Mouse (Mus musculus) hindbrain, embryonic 10.5 days (tissue): ENCODE data around the gene Arl5c. TPM values are rescaled to one million over a fixed set of nuclear protein-coding genes. Genes with fewer than 3 reads are reported as not detected.
A peak's percentile ranks its signal among the peaks of the same experiment; 100 is the strongest.

Experiments
- DNase-seq: peaks from one replicate; pipeline ENCODE4 v3.0.0-alpha.2; 2017; ENCODE audit warnings: low spot score
- H3K27ac ChIP-seq: fragments of 300-500 bp; sonication (generic); 2 replicates; pipeline ENCODE4 v1.5.1; 2016; ENCODE audit warnings: mild to moderate bottlenecking, moderate library complexity
- H3K27me3 ChIP-seq: fragments of 300-500 bp; sonication (generic); 2 replicates; pipeline ENCODE4 v1.6.1; 2016; ENCODE audit warnings: mild to moderate bottlenecking; ENCODE audit not compliant: poor library complexity, insufficient read depth, severe bottlenecking
- H3K36me3 ChIP-seq: fragments of 300-500 bp; sonication (generic); 2 replicates; pipeline ENCODE4 v1.6.1; 2016; ENCODE audit warnings: mild to moderate bottlenecking, moderate library complexity
- H3K4me1 ChIP-seq: fragments of 300-500 bp; sonication (generic); replicated peaks from 2 replicates; pipeline ENCODE4 v1.6.1; 2016; ENCODE audit warnings: mild to moderate bottlenecking
- H3K4me3 ChIP-seq: fragments of 300-500 bp; sonication (generic); 2 replicates; pipeline ENCODE4 v1.5.1; 2016; ENCODE audit warnings: mild to moderate bottlenecking, moderate library complexity
- H3K9me3 ChIP-seq: fragments of 300-500 bp; sonication (generic); 2 replicates; pipeline ENCODE4 v1.6.1; 2016; ENCODE audit warnings: mild to moderate bottlenecking, moderate library complexity
- WGBS: fragments of 180-500 bp; shearing (Covaris S2); methylation state at CpG from one replicate; pipeline ENCODE4 v1.1.7; 2016; 5-methylcytosine and 5-hydroxymethylcytosine counted together
- polyA plus RNA-seq: library from polyadenylated mRNA; unstranded; fragments of >200 nt; fragmentation: Nextera tagmentation; extraction: Ambion mirVana; gene quantifications from 2 replicates; pipeline ENCODE4 v1.2.1, GENCODE M21; 2016

Gene Arl5c
- 13.3 and 16.2 TPM in 2 replicates for polyA plus RNA-seq

DNA sequence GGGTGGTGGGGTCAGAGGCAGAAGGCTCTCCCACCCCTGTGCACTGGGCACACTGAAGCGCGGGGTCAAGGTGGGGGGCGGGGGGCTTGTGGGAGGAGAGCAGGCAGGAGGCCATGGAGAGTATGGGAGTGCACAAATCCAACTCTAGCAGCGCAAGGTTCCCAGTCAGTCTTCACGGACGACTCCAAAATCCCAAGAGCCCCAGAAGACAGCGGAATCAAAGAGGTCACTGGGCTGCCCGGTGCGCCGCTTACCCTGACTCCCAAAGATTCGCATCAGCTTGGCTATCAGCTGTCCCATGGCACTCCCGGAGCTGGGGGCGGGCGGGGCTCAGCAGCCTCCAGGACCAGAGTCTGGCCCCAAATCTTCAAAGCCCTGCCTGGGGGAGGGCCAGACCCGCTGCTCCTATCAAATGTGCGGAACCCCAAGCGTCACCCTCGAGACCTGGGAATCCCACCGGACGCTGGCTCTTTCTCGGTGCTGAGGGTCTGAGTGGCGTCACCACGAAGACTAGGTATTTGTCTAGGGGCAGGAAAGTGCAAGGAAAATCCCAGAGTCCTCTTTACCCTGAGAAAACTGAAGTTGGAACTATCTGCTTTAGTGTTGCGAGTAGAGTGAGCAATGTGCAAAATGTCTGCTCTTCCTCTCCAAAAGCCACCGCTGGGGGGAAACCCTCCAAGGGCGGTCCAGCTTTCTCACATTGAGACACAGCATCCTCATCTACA is at the start of gene Arl5c:
Gene Arl5c, minus strand, starts transcription at position 618 of the 725 bp plus-strand sequence.
- peak within 1 kb of the TSS; percentile 78 for H3K27ac ChIP-seq
- under 1% methylated on average over 26 of the region's 26 CpGs for WGBS
- peaks cover 41% of the 10 kb centered on the region for H3K27me3 ChIP-seq
- peak within 1 kb of the TSS; percentile 63 for H3K4me3 ChIP-seq
- H3K4me1 ChIP-seq, result peaks cover 34% of the 10 kb centered on the region
- no peaks in the 10 kb centered on the region for H3K36me3 ChIP-seq
- peak; percentile 64 for DNase-seq
- H3K9me3 ChIP-seq, result no peaks in the 10 kb centered on the region

DNA sequence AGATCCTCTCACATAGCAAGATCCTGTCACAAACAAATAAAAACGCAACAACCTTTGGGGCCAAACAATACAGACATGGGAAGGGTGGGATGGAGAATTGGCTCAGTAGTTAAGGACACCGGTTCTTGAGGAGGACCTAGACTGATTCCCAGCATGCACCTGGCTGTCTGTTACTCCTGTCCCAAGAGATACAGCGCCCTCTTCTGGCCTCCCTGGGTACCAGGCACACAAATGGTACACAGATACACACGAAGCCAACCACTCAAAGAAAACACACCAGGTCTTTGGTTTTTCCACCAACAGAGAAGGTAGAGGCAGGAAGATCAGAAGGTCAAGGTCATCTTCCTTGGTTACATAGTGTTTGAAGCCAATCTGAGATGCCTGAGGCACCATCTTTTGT is 49.6 kb upstream of the Arl5c start:
- WGBS, result 69% methylated on average over 4 of the region's 4 CpGs
- H3K27me3 ChIP-seq, result peaks cover 45% of the 10 kb centered on the region
- no peak for DNase-seq
- no peaks in the 10 kb centered on the region for H3K36me3 ChIP-seq
- H3K4me3 ChIP-seq, result no peak overlapping the region
- peaks cover 22% of the 10 kb centered on the region for H3K4me1 ChIP-seq
- H3K9me3 ChIP-seq, result no peaks in the 10 kb centered on the region
- H3K27ac ChIP-seq, result no peak overlapping the region

DNA sequence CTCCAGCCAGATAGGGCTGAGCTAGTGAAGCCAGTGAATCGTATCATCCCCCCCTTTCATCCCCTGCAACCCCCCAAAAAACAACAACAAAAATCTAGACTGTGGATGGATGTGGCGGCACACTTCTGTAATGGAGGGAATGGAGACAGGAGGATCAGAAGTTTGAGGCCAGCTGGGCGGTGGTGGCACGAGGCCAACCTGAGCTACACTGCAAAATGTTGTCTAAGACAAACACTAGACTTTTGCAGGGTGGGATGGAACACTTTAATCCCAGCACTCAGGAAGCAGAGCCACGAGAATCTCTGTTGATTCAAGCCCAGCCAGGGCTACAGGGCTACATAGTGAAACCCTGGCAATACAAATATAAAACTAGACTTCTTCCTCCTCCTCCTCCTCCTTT is 48.1 kb upstream of the Arl5c start:
- peaks cover 13% of the 10 kb centered on the region; the same call in 1 of the 2 replicates for H3K4me1 ChIP-seq
- peaks cover 38% of the 10 kb centered on the region for H3K27me3 ChIP-seq
- DNase-seq, result no peak
- no peaks in the 10 kb centered on the region for H3K36me3 ChIP-seq
- H3K9me3 ChIP-seq, result no peaks in the 10 kb centered on the region
- WGBS, result 85% methylated on average over 5 of the region's 5 CpGs
- no peak overlapping the region for H3K4me3 ChIP-seq
- no peak overlapping the region for H3K27ac ChIP-seq

DNA sequence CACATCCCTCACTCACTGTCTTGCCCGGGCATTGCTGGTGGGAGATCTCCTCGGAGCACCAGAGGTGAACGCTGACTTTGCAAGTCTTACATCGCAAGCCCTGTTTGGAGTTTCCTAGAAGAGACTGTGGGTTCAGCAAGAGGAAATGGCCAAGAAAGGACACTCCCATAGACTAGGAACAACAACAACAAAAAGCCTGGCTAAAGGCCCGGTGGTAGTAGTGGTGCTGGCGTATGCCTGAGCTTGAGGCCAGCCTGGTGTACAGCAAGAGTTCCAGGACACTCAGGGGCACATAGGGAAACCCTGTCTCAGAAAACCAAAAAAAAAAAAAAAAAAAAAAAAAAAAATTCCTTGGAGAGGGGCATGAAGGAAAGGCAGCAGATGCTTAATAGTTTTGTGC is 46.8 kb upstream of the Arl5c start:
- H3K27me3 ChIP-seq, result peaks cover 33% of the 10 kb centered on the region
- H3K27ac ChIP-seq, result no peak overlapping the region
- 93% methylated on average over 6 of the region's 6 CpGs for WGBS

DNA sequence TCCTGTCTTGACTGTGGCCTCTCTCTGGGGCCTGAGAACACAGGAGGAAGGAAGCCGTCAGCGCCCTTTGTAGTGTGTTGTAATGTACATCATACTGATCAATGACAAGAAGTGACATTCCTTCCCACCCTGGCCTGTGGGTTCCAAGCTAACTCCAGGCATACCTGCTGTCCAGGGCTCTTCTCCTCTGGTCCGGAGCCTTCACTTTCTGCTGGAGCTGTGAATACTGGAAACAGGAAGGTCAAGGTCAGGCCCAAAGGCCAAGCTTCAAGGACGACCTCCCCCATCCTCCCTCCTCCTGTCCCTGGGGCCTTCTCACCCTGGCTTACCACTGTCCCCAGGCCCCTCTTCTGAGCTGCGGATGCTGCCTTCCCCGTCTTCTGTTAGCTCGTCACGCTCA is 45.0 kb upstream of the Arl5c start:
- H3K27me3 ChIP-seq, result peaks cover 46% of the 10 kb centered on the region
- whole genome bisulfite sequencing, result 68% methylated on average over 8 of the region's 8 CpGs
- H3K4me1 ChIP-seq, result peaks cover 29% of the 10 kb centered on the region
- no peak overlapping the region for H3K27ac ChIP-seq
- H3K4me3 ChIP-seq, result no peak overlapping the region
- H3K9me3 ChIP-seq, result no peaks in the 10 kb centered on the region
- H3K36me3 ChIP-seq, result no peaks in the 10 kb centered on the region
- DNase-seq, result no peak

More for the DNA sequence above, 46.8 kb upstream of the Arl5c start:
- no peak overlapping the region for H3K4me3 ChIP-seq
- no peaks in the 10 kb centered on the region for H3K9me3 ChIP-seq
- H3K4me1 ChIP-seq, result peaks cover 18% of the 10 kb centered on the region; the same call in 1 of the 2 replicates
- DNase-seq, result no peak
- no peaks in the 10 kb centered on the region for H3K36me3 ChIP-seq

DNA sequence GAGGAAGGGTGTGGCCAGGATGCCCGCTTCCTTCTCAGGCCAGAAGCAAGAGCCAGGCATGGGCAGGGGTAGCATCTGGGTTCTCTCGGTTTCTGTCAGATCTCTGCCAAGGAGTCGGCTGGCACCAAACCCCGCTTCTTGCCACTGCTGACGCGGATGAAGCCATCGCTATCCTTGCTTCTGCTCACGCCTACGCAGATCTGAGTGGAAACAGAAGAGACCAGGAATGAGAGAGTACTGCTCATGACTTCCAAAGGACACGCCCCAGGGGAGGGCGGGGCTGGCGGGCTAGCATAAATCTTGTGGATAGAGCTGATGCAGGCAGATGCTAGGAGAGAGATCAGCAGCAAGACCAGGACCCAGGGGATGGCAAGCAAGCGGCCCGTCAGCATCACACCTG is 41.9 kb upstream of the Arl5c start:
- 61% methylated on average over 14 of the region's 14 CpGs for WGBS
- H3K4me1 ChIP-seq, result peaks cover 41% of the 10 kb centered on the region
- no peaks in the 10 kb centered on the region for H3K36me3 ChIP-seq
- H3K27me3 ChIP-seq, result peaks cover 48% of the 10 kb centered on the region
- DNase-seq, result no peak
- H3K27ac ChIP-seq, result no peak overlapping the region
- H3K4me3 ChIP-seq, result no peak overlapping the region
- no peaks in the 10 kb centered on the region for H3K9me3 ChIP-seq

DNA sequence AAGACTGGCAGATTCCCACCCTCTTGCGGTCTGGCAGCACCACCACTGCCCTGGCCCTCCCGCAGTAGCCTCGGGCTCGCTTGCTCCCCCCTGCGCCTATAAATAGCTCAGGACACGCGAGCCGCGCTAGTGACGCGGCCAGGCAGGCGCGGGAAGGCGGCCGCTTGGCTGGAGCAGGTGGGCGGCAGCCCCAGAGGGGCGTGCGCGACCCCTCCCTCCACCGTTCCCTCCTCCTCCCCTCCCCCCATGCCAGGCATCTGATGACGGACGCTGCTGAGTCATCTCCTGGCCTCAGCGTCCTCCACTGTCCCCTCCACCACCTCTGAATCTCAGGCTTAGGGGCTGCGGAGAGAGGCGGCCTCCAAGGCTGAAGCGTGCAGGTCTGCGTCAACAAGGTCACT is 40.0 kb upstream of the Arl5c start:
- 1% methylated on average over 27 of the region's 27 CpGs for WGBS
- peak overlapping the region; percentile 74 for H3K27ac ChIP-seq
- peaks cover 37% of the 10 kb centered on the region for H3K4me1 ChIP-seq

DNA sequence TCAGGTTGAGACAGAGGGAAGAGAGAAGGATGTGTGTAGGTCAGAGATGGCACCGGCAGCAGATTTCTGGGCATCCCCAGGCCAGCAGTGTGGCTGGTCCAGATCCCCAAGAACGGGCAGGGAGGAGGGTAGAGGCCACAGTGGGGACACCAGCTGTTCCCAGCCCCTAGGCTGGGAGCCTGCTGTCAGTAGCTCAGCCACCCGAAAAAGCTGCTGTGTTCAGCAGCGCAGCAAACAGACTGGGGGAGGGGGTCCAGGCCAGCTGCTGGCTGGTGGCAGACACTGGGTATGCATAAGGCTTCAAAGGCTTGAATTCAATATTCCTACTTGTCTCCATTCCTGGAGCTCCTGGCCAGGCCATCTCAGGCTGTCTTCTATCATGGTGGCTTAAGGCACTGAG is 38.9 kb upstream of the Arl5c start:
- no peaks in the 10 kb centered on the region for H3K9me3 ChIP-seq
- peak; percentile 46 for DNase-seq
- H3K27ac ChIP-seq, result peak overlapping the region; percentile 74; the same call in 1 of the 2 replicates
- H3K4me3 ChIP-seq, result peak overlapping the region; percentile 16; the same call in 1 of the 2 replicates
- H3K4me1 ChIP-seq, result peaks cover 35% of the 10 kb centered on the region
- 18% methylated on average over 4 of the region's 4 CpGs for WGBS
- H3K27me3 ChIP-seq, result peaks cover 46% of the 10 kb centered on the region
- peaks cover 16% of the 10 kb centered on the region for H3K36me3 ChIP-seq

More for the DNA sequence above, 40.0 kb upstream of the Arl5c start:
- Histone ChIP-seq H3K4me3 (peak overlapping the region; percentile 54), H3K9me3 (no peaks in the 10 kb centered on the region), H3K36me3 (peaks cover 4% of the 10 kb centered on the region), H3K27me3 (peaks cover 48% of the 10 kb centered on the region)
- peak; percentile 65 for DNase-seq

DNA sequence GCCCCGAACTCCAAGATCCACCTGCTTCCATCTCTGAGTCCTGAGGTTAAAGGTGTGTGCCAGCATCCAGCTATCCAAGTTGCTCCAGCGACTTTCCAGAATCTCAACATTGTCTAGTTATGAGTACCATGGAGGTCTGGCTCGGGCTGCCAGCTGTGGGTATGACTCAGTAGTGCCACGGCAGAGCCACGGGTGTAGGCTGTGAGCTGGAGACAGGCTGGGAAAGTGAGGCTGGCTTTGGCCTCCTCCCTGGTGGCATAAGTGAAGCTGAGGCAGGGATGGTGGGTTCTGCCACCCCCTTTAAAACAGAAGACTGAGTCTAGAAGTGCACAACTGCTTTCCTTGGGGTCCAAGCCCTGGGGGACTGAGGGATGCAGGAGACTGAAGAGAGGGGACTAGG is 38.1 kb upstream of the Arl5c start:
- Histone ChIP-seq H3K27me3 (peaks cover 39% of the 10 kb centered on the region), H3K9me3 (no peaks in the 10 kb centered on the region), H3K36me3 (peaks cover 24% of the 10 kb centered on the region), H3K27ac (no peak overlapping the region), H3K4me3 (no peak overlapping the region), H3K4me1 (peaks cover 35% of the 10 kb centered on the region)
- no peak for DNase-seq
- WGBS, result 81% methylated on average over 5 of the region's 5 CpGs

DNA sequence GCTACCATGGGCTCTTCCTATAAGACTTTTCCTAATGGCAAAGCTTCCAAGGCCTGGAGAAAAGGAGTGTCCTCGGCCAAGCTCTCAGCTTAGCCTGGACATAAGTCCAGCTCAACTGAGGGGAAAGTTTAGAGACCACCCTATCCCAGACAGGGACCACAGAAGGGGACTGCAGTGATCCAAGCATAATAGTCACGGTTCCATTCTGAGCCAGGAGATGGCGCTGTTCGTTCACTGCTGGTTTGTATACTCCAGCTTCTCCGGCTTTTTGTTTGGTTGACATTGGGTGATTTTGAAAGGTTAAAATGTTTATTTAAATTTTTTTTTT is 35.4 kb upstream of the Arl5c start:
- no peaks in the 10 kb centered on the region for H3K9me3 ChIP-seq
- WGBS, result 10% methylated on average over 5 of the region's 5 CpGs
- peaks cover 37% of the 10 kb centered on the region for H3K4me1 ChIP-seq
- peak; percentile 84 for DNase-seq
- no peak overlapping the region for H3K27ac ChIP-seq
- no peak overlapping the region for H3K4me3 ChIP-seq
- peaks cover 17% of the 10 kb centered on the region for H3K27me3 ChIP-seq
- peaks cover 36% of the 10 kb centered on the region for H3K36me3 ChIP-seq

DNA sequence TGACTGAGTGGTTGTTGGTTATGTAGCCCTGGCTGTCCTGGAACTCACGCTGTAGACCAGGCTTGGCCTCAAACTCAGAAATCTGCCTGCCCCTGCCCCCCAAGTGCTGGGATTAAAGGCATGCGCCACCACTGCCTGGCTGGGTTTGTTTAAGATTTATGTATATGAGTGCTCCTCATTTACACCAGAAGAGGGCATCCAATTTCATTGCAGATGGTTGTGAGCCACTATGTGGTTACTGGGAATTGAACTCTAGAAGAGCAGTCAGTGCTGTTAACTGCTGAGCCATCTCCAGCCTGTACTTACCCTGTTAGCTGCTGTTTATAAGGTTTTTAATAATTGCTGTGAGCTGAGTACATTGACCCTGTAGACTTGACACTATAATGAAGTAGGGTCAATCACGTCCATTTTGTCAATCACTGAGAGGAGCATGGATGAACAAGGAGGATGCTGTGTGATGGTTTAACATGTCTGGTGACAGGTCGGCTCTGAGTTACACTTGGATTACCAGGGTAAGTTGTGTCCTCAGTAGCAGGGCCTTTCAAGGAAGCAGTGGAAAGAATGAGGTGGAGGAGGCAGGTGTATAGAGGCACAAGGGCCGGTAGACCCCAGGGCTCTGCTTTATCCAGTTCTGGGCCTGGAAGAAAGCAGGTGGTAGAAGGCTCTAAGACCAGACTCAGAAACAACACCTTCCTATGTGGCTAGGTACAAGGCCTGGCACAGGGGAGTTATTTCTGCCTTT is 34.9 kb upstream of the Arl5c start:
- H3K9me3 ChIP-seq, result no peaks in the 10 kb centered on the region
- no peak overlapping the region for H3K27ac ChIP-seq
- no peak overlapping the region for H3K4me3 ChIP-seq
- WGBS, result 55% methylated on average over 5 of the region's 5 CpGs
- H3K4me1 ChIP-seq, result peaks cover 36% of the 10 kb centered on the region
- peaks cover 12% of the 10 kb centered on the region for H3K27me3 ChIP-seq
- H3K36me3 ChIP-seq, result peaks cover 36% of the 10 kb centered on the region
- no peak for DNase-seq

DNA sequence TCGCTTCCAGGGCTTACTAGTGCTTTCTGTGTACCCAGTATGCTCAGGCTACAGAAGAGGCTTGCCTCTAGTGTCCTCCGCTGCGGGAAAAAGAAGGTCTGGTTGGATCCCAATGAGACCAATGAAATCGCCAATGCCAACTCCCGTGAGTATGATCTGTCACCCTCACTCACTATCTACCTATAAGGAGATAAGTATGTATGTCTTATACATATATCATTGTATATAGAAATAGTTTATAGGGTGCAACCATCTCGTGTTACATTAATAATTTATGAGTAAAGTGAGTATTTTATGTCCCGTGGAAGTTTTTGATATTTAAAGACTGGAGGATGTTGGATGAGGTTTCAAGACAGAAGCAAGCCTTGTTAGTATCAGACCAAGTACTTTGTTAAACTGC is 31.8 kb upstream of the Arl5c start:
- 30% methylated on average over 7 of the region's 7 CpGs for WGBS
- H3K27me3 ChIP-seq, result no peaks in the 10 kb centered on the region
- H3K36me3 ChIP-seq, result peaks cover 36% of the 10 kb centered on the region
- H3K9me3 ChIP-seq, result no peaks in the 10 kb centered on the region
- peaks cover 33% of the 10 kb centered on the region for H3K4me1 ChIP-seq
- no peak for DNase-seq
- H3K27ac ChIP-seq, result peak overlapping the region; percentile 97
- H3K4me3 ChIP-seq, result peak overlapping the region; percentile 95

DNA sequence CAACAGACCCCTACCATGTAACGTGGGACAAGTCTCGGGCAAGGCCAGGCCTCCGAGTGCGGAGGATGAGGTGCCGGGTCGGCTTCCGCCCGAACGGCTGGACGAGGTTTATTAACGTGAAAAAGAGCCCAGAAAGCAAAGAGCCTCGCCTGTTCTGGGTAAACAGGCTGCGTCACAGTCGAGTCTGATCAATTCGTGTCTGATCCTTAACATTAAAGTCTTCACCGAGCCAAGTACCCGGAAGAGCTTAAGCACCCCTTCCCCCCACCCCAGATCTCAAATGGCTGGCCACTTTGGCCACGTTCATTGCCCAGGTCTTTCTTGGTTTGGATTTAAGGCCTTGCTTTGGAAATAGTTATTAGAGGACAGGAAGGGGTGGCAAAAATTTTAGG is 31.3 kb upstream of the Arl5c start:
- WGBS, result under 1% methylated on average over 18 of the region's 18 CpGs
- Histone ChIP-seq H3K4me1 (peaks cover 38% of the 10 kb centered on the region), H3K9me3 (no peaks in the 10 kb centered on the region), H3K4me3 (peak overlapping the region; percentile 95), H3K27me3 (no peaks in the 10 kb centered on the region), H3K27ac (peak overlapping the region; percentile 97), H3K36me3 (peaks cover 36% of the 10 kb centered on the region)
- no peak for DNase-seq
